Mouse (Mus musculus) limb, embryonic 11.5 days (tissue): ENCODE measurements around the gene Slc28a1. TPM values are rescaled to one million over a fixed set of nuclear protein-coding genes. Genes with fewer than 3 reads are reported as not detected.

Source experiments
- ATAC-seq: fragments of 200-750 bp; cut with Nextera tagmentation; 2 replicates; pipeline ENCODE4 v1.8.0; 2017; ENCODE audit warnings: low read depth; ENCODE audit not compliant: insufficient number of reproducible peaks, low FRiP score, low TSS enrichment
- DNase-seq: peaks from one replicate; pipeline ENCODE4 v3.0.0-alpha.2; 2015; ENCODE audit warnings: low spot score
- H3K27ac ChIP-seq: fragments of 300-500 bp; sonication (generic); replicated peaks from 2 replicates; pipeline ENCODE4 v1.5.1; 2014; ENCODE audit warnings: low read depth, mild to moderate bottlenecking, low read length
- H3K27me3 ChIP-seq: fragments of 300-500 bp; sonication (generic); 2 replicates; pipeline ENCODE4 v1.6.1; 2014; ENCODE audit warnings: mild to moderate bottlenecking, low read length, mixed read lengths; ENCODE audit not compliant: control insufficient read depth, insufficient read depth
- H3K36me3 ChIP-seq: fragments of 300-500 bp; sonication (generic); 2 replicates; pipeline ENCODE4 v1.6.1; 2014; ENCODE audit warnings: mild to moderate bottlenecking, low read length, moderate library complexity, mixed read lengths; ENCODE audit not compliant: control insufficient read depth, insufficient read depth
- H3K4me1 ChIP-seq: fragments of 300-500 bp; sonication (generic); 2 replicates; pipeline ENCODE4 v1.6.1; 2014; ENCODE audit warnings: low read length, mixed read lengths; ENCODE audit not compliant: control insufficient read depth, insufficient read depth
- H3K4me2 ChIP-seq: fragments of 300-500 bp; sonication (generic); 2 replicates; pipeline ENCODE4 v1.6.1; 2014; ENCODE audit warnings: low read depth, mild to moderate bottlenecking, moderate library complexity; ENCODE audit not compliant: severe bottlenecking
- H3K4me3 ChIP-seq: fragments of 300-500 bp; sonication (generic); 2 replicates; pipeline ENCODE4 v1.5.1; 2014; ENCODE audit warnings: low read depth, low read length
- H3K9ac ChIP-seq: fragments of 300-500 bp; sonication (generic); 2 replicates; pipeline ENCODE4 v1.6.1; 2014; ENCODE audit warnings: mild to moderate bottlenecking, low read length
- H3K9me3 ChIP-seq: fragments of 300-500 bp; sonication (generic); 2 replicates; pipeline ENCODE4 v1.6.1; 2016; ENCODE audit warnings: low read length; ENCODE audit not compliant: control insufficient read depth
- WGBS: fragments of 180-500 bp; shearing (Covaris S2); extraction: QIAGEN DNeasy Blood & Tissue Kit; methylation state at CpG from one replicate; pipeline ENCODE4 v1.1.7; 2014; 5-methylcytosine and 5-hydroxymethylcytosine counted together
- polyA plus RNA-seq: library from polyadenylated mRNA; unstranded; fragments of >200 nt; fragmentation: Nextera tagmentation; extraction: Ambion mirVana; gene quantifications from 2 replicates; pipeline ENCODE4 v1.2.1, GENCODE M21; 2014

The Slc28a1 gene
- polyA plus RNA-seq, 1 experiment from 2014 or later = 0.07 TPM

DNA sequence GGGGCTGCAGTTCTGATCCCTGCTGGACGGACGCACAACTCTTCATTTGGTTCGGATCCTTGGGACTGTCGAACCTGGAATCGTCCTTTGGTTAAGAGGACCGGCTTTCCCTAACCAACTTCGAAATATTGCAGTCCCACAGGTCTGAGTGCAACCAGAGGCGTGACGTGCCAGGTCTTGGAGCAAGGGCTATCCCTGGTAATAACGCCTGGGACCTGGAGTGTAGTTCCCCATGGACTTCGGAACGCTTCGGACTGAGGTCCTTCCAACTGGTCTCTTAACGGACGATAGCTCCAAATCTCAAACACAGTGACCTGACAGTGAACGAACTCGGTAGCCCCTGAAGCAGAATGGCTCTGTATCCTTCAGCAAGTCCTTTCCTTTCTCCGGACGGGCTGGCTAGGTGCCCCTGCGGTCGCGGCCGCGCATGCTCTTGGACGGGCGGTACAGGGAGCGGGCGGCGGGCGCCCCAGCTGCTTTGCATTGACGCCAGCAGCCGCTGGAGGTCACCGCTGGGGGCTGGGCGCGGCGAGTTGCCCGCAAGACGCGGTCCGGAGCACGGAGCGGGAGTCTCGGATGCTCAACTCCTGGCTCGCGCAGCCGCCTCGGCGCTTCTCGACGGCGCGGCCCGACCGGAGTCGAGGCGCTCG, 98.2 kb downstream of the Slc28a1 start:
- Histone ChIP-seq H3K4me2 (peak overlapping the region; percentile 66), H3K9ac (peak overlapping the region; percentile 37), H3K9me3 (no peaks in the 10 kb centered on the region), H3K4me3 (peak overlapping the region; percentile 38), H3K27me3 (peaks cover 27% of the 10 kb centered on the region), H3K27ac (0 out of 2 replicates have a peak overlapping the region, but pooled peaks have one; percentile 47), H3K4me1 (peaks cover 6% of the 10 kb centered on the region; the same call in 1 of the 2 replicates), H3K36me3 (no peaks in the 10 kb centered on the region)
- DNase-seq = peak; percentile 94
- peak; percentile 84 for ATAC-seq
- WGBS = under 1% methylated on average over 57 of the region's 57 CpGs

DNA sequence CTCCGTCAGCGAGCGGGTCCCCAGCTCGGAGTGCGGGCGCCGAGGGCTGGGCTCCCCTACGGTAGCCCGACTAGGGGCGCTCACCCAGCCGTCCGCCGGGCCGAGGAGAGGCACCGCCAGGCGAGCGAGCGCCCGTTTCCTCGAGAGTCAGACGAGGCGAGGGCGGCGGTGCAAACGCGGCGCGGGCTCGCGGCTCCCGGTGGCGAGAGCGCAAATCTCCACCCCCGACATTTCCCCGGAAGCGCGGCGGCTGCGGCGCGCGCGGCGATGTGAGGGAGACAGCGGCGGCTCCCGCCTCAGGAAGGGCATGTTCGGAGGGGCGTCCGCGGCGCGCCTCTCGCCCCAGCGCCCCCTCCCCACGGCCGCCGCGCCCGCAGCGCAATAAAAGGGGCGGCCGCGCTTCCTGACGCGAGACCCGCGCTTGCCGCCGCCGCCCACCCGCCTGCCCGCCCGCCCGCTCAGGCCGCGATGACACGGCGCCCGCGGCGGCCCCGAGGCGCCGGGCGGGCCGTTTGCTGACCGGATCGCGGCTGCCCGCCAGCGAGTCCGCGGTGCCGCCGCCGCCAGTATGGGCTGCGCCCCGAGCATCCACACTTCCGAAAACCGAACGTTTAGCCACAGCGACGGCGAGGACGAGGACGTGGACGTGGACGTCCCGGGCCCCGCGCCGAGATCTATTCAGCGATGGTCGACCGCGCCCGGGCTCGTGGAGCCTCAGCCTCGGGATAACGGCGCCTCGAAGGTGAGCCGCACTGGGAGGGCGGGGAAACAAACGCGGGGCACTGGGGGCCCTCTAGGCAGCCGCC, 99.0 kb downstream of the Slc28a1 start, which contains the start of gene Pde8a:
Pde8a (plus strand) TSS at position 250 of the 806 bp plus-strand sequence.
- Histone ChIP-seq H3K9me3 (no peaks in the 10 kb centered on the region), H3K4me3 (peak within 1 kb of the TSS; percentile 38), H3K36me3 (no peaks in the 10 kb centered on the region), H3K27me3 (peaks cover 27% of the 10 kb centered on the region), H3K4me2 (peak within 1 kb of the TSS; percentile 66), H3K4me1 (peaks cover 6% of the 10 kb centered on the region; the same call in 1 of the 2 replicates), H3K9ac (peak within 1 kb of the TSS; percentile 37), H3K27ac (0 out of 2 replicates have a peak within 1 kb of the TSS, but pooled peaks have one; percentile 47)
- no peak for DNase-seq
- ATAC-seq = no peak
- under 1% methylated on average over 111 of the region's 128 CpGs for WGBS

DNA sequence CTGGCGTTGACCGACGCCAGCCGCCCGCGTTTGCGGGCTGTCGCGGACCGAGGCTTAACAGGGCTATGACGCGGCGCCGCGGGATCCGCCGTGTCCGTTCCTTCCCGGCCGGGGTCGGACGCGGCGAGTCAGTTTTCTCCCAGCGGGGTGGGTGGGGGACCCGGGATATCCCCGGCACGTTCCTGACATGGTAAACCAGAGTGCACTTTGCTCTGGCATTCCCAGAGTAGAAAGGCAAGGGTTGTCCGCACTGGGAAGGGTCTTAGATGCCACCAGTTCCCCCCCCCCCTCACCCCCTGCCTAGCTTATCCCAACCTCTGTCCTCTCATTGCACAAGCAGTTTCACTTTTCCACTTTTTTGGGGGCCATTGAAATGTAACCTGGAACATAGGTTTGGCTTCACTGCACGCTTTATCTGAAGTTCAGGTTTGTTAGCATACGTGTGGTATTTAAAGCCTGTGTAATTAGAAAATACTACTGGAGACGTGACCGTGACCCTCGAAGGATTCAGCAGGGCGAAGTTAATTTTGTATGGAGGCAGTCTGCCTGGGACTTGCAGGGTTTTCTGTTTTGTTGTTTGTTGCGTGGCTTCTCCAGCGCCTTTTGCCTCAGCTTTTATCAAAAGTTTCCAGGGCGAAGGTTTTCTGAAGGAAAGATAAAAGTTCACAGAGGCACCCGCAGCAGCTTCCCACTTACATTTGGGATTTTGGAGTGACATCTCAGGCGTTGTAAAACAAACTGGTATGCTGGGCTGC, 99.7 kb downstream of the Slc28a1 start:
- peak overlapping the region; percentile 38 for H3K4me3 ChIP-seq
- H3K27me3 ChIP-seq = peaks cover 27% of the 10 kb centered on the region
- H3K9me3 ChIP-seq = no peaks in the 10 kb centered on the region
- WGBS = 4% methylated on average over 40 of the region's 40 CpGs
- no peak for ATAC-seq
- peak overlapping the region; percentile 66 for H3K4me2 ChIP-seq
- H3K27ac ChIP-seq = no peak overlapping the region
- no peaks in the 10 kb centered on the region for H3K36me3 ChIP-seq
- no peak overlapping the region; the same call in 1 of the 2 replicates for H3K9ac ChIP-seq
- H3K4me1 ChIP-seq = peaks cover 6% of the 10 kb centered on the region; the same call in 1 of the 2 replicates
- DNase-seq = peak; percentile 54

DNA sequence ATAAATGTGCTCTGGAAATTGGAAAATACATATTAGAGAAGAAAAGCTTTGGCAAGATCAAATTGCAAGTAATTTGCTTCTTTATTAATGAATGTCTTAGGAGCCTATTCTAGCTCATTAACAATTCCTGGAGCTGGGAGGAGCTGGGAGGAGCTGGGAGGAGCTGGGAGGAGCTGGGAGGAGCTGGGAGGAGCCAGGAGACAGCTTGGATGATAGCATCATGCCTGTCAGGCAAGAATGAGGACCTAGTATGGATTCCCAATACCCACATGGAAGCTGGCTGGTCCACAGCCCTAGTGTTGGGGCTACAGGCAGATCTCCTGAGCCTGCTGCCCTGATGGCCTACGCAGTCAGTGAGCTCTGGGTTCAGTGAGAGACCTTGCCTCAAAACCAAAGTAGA, 101.4 kb downstream of the Slc28a1 start:
- no peak for DNase-seq
- 74% methylated on average over 1 of the region's 1 CpGs for WGBS

DNA sequence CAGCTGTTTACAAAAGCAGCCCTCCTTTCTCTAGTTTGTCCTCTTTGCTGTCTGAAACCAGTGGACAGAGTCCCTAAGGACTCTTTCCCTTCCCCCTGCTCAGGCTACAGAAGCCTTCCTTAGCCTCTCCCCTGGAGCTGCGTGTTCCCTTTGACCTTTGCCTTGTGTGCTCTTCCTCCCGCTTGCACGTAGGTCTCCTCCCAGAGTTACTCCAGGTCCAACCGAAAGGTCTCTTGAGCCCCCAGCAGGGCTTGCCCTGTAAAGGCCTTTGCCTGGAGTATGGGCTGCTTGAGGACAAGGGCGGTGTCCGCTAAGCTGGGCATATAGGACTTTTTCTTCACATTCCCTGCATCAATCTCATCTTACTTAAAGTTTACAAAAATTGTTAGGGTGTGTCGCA, 104.7 kb downstream of the Slc28a1 start:
- Histone ChIP-seq H3K9me3 (no peaks in the 10 kb centered on the region), H3K36me3 (no peaks in the 10 kb centered on the region), H3K4me1 (no peaks in the 10 kb centered on the region), H3K27me3 (peaks cover 8% of the 10 kb centered on the region; the same call in 1 of the 2 replicates), H3K27ac (no peak overlapping the region), H3K9ac (no peak overlapping the region), H3K4me2 (no peak overlapping the region), H3K4me3 (no peak overlapping the region)
- no peak for ATAC-seq
- WGBS = 62% methylated on average over 7 of the region's 7 CpGs
- DNase-seq = no peak

More for the DNA sequence above, 101.4 kb downstream of the Slc28a1 start:
- no peak for ATAC-seq
- Histone ChIP-seq H3K27ac (no peak overlapping the region), H3K9me3 (no peaks in the 10 kb centered on the region), H3K4me1 (peaks cover 6% of the 10 kb centered on the region; the same call in 1 of the 2 replicates), H3K4me2 (no peak overlapping the region), H3K36me3 (no peaks in the 10 kb centered on the region), H3K27me3 (peaks cover 27% of the 10 kb centered on the region), H3K9ac (no peak overlapping the region), H3K4me3 (no peak overlapping the region)

Other genes with a start within 250 kb of the Slc28a1 start
- gene Wdr73, start 213.5 kb upstream of the Slc28a1 start, polyA plus RNA-seq = 36.1 and 41.3 TPM in 2 replicates
- 8.1 TPM in 2 replicates for gene Nmb, start 209.7 kb upstream of the Slc28a1 start, polyA plus RNA-seq
- 189 and 191 TPM in 2 replicates for gene Sec11a, start 167.0 kb upstream of the Slc28a1 start, polyA plus RNA-seq
- gene Zfp592, start 121.1 kb upstream of the Slc28a1 start, polyA plus RNA-seq = 15.3 and 17.8 TPM in 2 replicates
- gene Alpk3, start 57.2 kb upstream of the Slc28a1 start, polyA plus RNA-seq = 0.20 and 0.33 TPM in 2 replicates
- 3.5 and 4.4 TPM in 2 replicates for gene Pde8a, start 98.8 kb downstream of the Slc28a1 start, polyA plus RNA-seq
- gene Rps17, start 230.5 kb downstream of the Slc28a1 start, polyA plus RNA-seq = 1,441 and 1,453 TPM in 2 replicates